Mouse (Mus musculus) limb, embryonic 12.5 days (tissue): ENCODE data around the gene Akap1. TPM values are rescaled to one million over a fixed set of nuclear protein-coding genes. Genes with fewer than 3 reads are reported as not detected.
A peak's percentile ranks its signal among the peaks of the same experiment; 100 is the strongest.

Experiments used
- ATAC-seq: fragments of 200-750 bp; cut with Nextera tagmentation; 2 replicates; pipeline ENCODE4 v1.8.0; 2017; ENCODE audit warnings: low read depth, moderate TSS enrichment; ENCODE audit not compliant: insufficient number of reproducible peaks, insufficient read depth, low FRiP score, low TSS enrichment
- H3K27ac ChIP-seq: fragments of 300-500 bp; sonication (generic); 2 replicates; pipeline ENCODE4 v1.5.1; 2016; ENCODE audit warnings: mild to moderate bottlenecking, moderate library complexity
- H3K27me3 ChIP-seq: fragments of 300-500 bp; sonication (generic); 2 replicates; pipeline ENCODE4 v1.6.1; 2016; ENCODE audit warnings: mild to moderate bottlenecking, moderate library complexity
- H3K36me3 ChIP-seq: fragments of 300-500 bp; sonication (generic); 2 replicates; pipeline ENCODE4 v1.6.1; 2016; ENCODE audit warnings: mild to moderate bottlenecking, moderate library complexity
- H3K4me1 ChIP-seq: fragments of 300-500 bp; sonication (generic); replicated peaks from 2 replicates; pipeline ENCODE4 v1.6.1; 2016
- H3K4me2 ChIP-seq: fragments of 300-500 bp; sonication (generic); 2 replicates; pipeline ENCODE4 v1.6.1; 2016; ENCODE audit warnings: mild to moderate bottlenecking, moderate library complexity
- H3K4me3 ChIP-seq: fragments of 300-500 bp; sonication (generic); replicated peaks from 2 replicates; pipeline ENCODE4 v1.5.1; 2016; ENCODE audit warnings: mild to moderate bottlenecking
- H3K9ac ChIP-seq: fragments of 300-500 bp; sonication (generic); replicated peaks from 2 replicates; pipeline ENCODE4 v1.6.1; 2016; ENCODE audit warnings: mild to moderate bottlenecking, moderate library complexity
- H3K9me3 ChIP-seq: fragments of 300-500 bp; sonication (generic); 2 replicates; pipeline ENCODE4 v1.6.1; 2016; ENCODE audit warnings: mild to moderate bottlenecking, moderate library complexity
- WGBS: fragments of 180-500 bp; shearing (Covaris S2); methylation state at CpG from one replicate; pipeline ENCODE4 v1.1.7; 2016; 5-methylcytosine and 5-hydroxymethylcytosine counted together
- polyA plus RNA-seq: library from polyadenylated mRNA; unstranded; fragments of >200 nt; fragmentation: Nextera tagmentation; extraction: Ambion mirVana; gene quantifications from 2 replicates; pipeline ENCODE4 v1.2.1, GENCODE M21; 2016

The Akap1 gene
- polyA plus RNA-seq, 1 experiment from 2014 or later = 16.7 TPM

- no peak for ATAC-seq
- Histone ChIP-seq H3K27me3 (peaks cover 29% of the 10 kb centered on the region), H3K4me1 (peaks cover 16% of the 10 kb centered on the region), H3K27ac (no peak overlapping the region), H3K9ac (0 out of 2 replicates have a peak overlapping the region, but pooled peaks have one; percentile 4), H3K36me3 (no peaks in the 10 kb centered on the region), H3K4me2 (peak overlapping the region; percentile 38), H3K9me3 (no peaks in the 10 kb centered on the region), H3K4me3 (0 out of 2 replicates have a peak overlapping the region, but pooled peaks have one; percentile 1)
- WGBS = 8% methylated on average over 24 of the region's 24 CpGs
Measured at GRCm38 (mm10) chr11:88820742-88821576, 43.4 kb downstream of the Akap1 start.

GRCm38 (mm10) chr11:88820253-88820652 lies 44.1 kb downstream of the Akap1 start:
- peaks cover 29% of the 10 kb centered on the region for H3K27me3 ChIP-seq
- no peaks in the 10 kb centered on the region for H3K36me3 ChIP-seq
- no peak for ATAC-seq
- no peak overlapping the region for H3K27ac ChIP-seq
- WGBS = 30% methylated on average over 5 of the region's 6 CpGs
- H3K9ac ChIP-seq = no peak overlapping the region
- no peak overlapping the region for H3K4me3 ChIP-seq
- peaks cover 16% of the 10 kb centered on the region for H3K4me1 ChIP-seq
- no peaks in the 10 kb centered on the region for H3K9me3 ChIP-seq
- peak overlapping the region; percentile 38; the same call in 1 of the 2 replicates for H3K4me2 ChIP-seq

- no peaks in the 10 kb centered on the region for H3K9me3 ChIP-seq
- no peak for ATAC-seq
- no peak overlapping the region for H3K4me2 ChIP-seq
- H3K4me1 ChIP-seq = peaks cover 18% of the 10 kb centered on the region
- 76% methylated on average over 5 of the region's 5 CpGs for WGBS
- H3K4me3 ChIP-seq = no peak overlapping the region
- peaks cover 22% of the 10 kb centered on the region for H3K27me3 ChIP-seq
- no peak overlapping the region for H3K27ac ChIP-seq
- no peak overlapping the region for H3K9ac ChIP-seq
- H3K36me3 ChIP-seq = no peaks in the 10 kb centered on the region
Measured at GRCm38 (mm10) chr11:88817061-88817460, 47.3 kb downstream of the Akap1 start.

GRCm38 (mm10) chr11:88803231-88804010 lies 61.0 kb downstream of the Akap1 start:
- WGBS = 56% methylated on average over 31 of the region's 31 CpGs
- Histone ChIP-seq H3K27me3 (0 out of 2 replicates have a peak, but pooled peaks cover 2% of the 10 kb centered on the region), H3K27ac (no peak overlapping the region), H3K36me3 (no peaks in the 10 kb centered on the region), H3K4me3 (no peak overlapping the region), H3K4me1 (peaks cover 9% of the 10 kb centered on the region), H3K9me3 (0 out of 2 replicates have a peak, but pooled peaks cover 4% of the 10 kb centered on the region), H3K9ac (no peak overlapping the region), H3K4me2 (peak overlapping the region; percentile 40)
- ATAC-seq = no peak

- Histone ChIP-seq H3K27ac (no peak overlapping the region), H3K9me3 (0 out of 2 replicates have a peak, but pooled peaks cover 5% of the 10 kb centered on the region), H3K9ac (no peak overlapping the region), H3K36me3 (no peaks in the 10 kb centered on the region), H3K4me1 (no peaks in the 10 kb centered on the region), H3K4me3 (no peak overlapping the region), H3K27me3 (no peaks in the 10 kb centered on the region), H3K4me2 (no peak overlapping the region)
- no peak for ATAC-seq
- WGBS = 92% methylated on average over 8 of the region's 8 CpGs
Measured at GRCm38 (mm10) chr11:88796207-88796606, 68.2 kb downstream of the Akap1 start.

- Histone ChIP-seq H3K4me3 (no peak overlapping the region), H3K27ac (no peak overlapping the region), H3K36me3 (no peaks in the 10 kb centered on the region), H3K4me2 (no peak overlapping the region), H3K4me1 (no peaks in the 10 kb centered on the region), H3K9ac (no peak overlapping the region), H3K27me3 (no peaks in the 10 kb centered on the region), H3K9me3 (no peaks in the 10 kb centered on the region)
- WGBS = 71% methylated on average over 2 of the region's 2 CpGs
- no peak for ATAC-seq
Measured at GRCm38 (mm10) chr11:88789893-88790292, 74.5 kb downstream of the Akap1 start.

GRCm38 (mm10) chr11:88786816-88787215 lies 77.6 kb downstream of the Akap1 start:
- no peaks in the 10 kb centered on the region for H3K27me3 ChIP-seq
- no peaks in the 10 kb centered on the region for H3K4me1 ChIP-seq
- no peaks in the 10 kb centered on the region for H3K36me3 ChIP-seq
- H3K4me2 ChIP-seq = no peak overlapping the region
- H3K27ac ChIP-seq = no peak overlapping the region
- no peak overlapping the region for H3K4me3 ChIP-seq
- no peak for ATAC-seq
- no peaks in the 10 kb centered on the region for H3K9me3 ChIP-seq
- H3K9ac ChIP-seq = no peak overlapping the region
- 78% methylated on average over 7 of the region's 7 CpGs for WGBS

- H3K9ac ChIP-seq = no peak overlapping the region
- H3K9me3 ChIP-seq = no peaks in the 10 kb centered on the region
- no peak overlapping the region for H3K4me3 ChIP-seq
- no peak for ATAC-seq
- WGBS = 90% methylated on average over 4 of the region's 4 CpGs
- no peak overlapping the region for H3K4me2 ChIP-seq
- no peak overlapping the region for H3K27ac ChIP-seq
- no peaks in the 10 kb centered on the region for H3K36me3 ChIP-seq
- no peaks in the 10 kb centered on the region for H3K4me1 ChIP-seq
- no peaks in the 10 kb centered on the region for H3K27me3 ChIP-seq
Measured at GRCm38 (mm10) chr11:88783525-88783924, 80.9 kb downstream of the Akap1 start.

GRCm38 (mm10) chr11:88782531-88782930 lies 81.9 kb downstream of the Akap1 start:
- 91% methylated on average over 5 of the region's 5 CpGs for WGBS
- H3K4me1 ChIP-seq = no peaks in the 10 kb centered on the region
- H3K4me3 ChIP-seq = no peak overlapping the region
- no peaks in the 10 kb centered on the region for H3K36me3 ChIP-seq
- no peak overlapping the region for H3K4me2 ChIP-seq
- H3K9ac ChIP-seq = no peak overlapping the region
- ATAC-seq = no peak
- no peaks in the 10 kb centered on the region for H3K9me3 ChIP-seq
- H3K27me3 ChIP-seq = no peaks in the 10 kb centered on the region
- no peak overlapping the region for H3K27ac ChIP-seq
